9 mouse cellular contexts compared by ENCODE assay signal in genomic region chr3:95232771-95233170, GRCm38 (mm10). TPM values are rescaled to one million over a fixed set of nuclear protein-coding genes. Genes with fewer than 3 reads are reported as not detected.
DNase-seq lines count a peak whose midpoint lies in the region; ATAC-seq and TF ChIP-seq lines count a peak whose summit lies in the region.
"Had no signal": no experiment of that assay in that cellular context is flagged by ENCODE, and none has a peak within 500 bp of the region (broad histone marks: within the 10 kb centered on the region; RNA-seq: fewer than 3 reads in every experiment).

No protein-coding gene starts in this region.

- TF ChIP-seq CTCF in CH12.LX (conservative IDR thresholded peaks at IDR 0.05 in 1 of 2, IDR thresholded peaks at IDR 0.05 in 1 of 2; ENCODE audit: low read depth in 2 of 2, low read length in 2 of 2): no peak

- no peaks in the 10 kb centered on the region for H3K27me3 ChIP-seq in heart, embryonic 16.5 days (ENCODE audit: control insufficient read depth, insufficient read depth, low read length)
- no peaks in the 10 kb centered on the region for H3K27me3 ChIP-seq in CH12.LX (replicated peaks)
- no peaks in the 10 kb centered on the region for H3K27me3 ChIP-seq in forebrain, embryonic 13.5 days
- H3K27me3 ChIP-seq: limb, embryonic 15.5 days had no signal

- no peak overlapping the region for H3K4me2 ChIP-seq in heart, embryonic 16.5 days (ENCODE audit: low read depth, low read length)
- H3K4me2 ChIP-seq in CH12.LX (ENCODE audit: insufficient read depth, low read depth, poor library complexity, severe bottlenecking): peak overlapping the region; percentile 79
- H3K4me2 ChIP-seq in forebrain, embryonic 13.5 days: no peak overlapping the region
- H3K4me2 ChIP-seq: limb, embryonic 15.5 days had no signal

- peak overlapping the region; percentile 54; the same call in 1 of the 2 replicates for H3K27ac ChIP-seq in heart, embryonic 16.5 days (ENCODE audit: low read length)
- H3K27ac ChIP-seq in CH12.LX (ENCODE audit: insufficient read depth, low read depth): peak overlapping the region; percentile 97
- H3K27ac ChIP-seq in forebrain, embryonic 13.5 days: no peak overlapping the region
- H3K27ac ChIP-seq: limb, embryonic 15.5 days had no signal

- peaks cover 20% of the 10 kb centered on the region for H3K4me1 ChIP-seq in heart, embryonic 16.5 days (ENCODE audit: control insufficient read depth, insufficient read depth, low read length)
- H3K4me1 ChIP-seq in CH12.LX (ENCODE audit: control insufficient read depth in 1 of 2, insufficient read depth in 2 of 2): peaks cover 18 to 46% of the 10 kb centered on the region in 2 experiments
- peaks cover 28% of the 10 kb centered on the region for H3K4me1 ChIP-seq in forebrain, embryonic 13.5 days

- 48% methylated on average over 7 of the region's 7 CpGs for WGBS in heart, embryonic 16.5 days
- 91% methylated on average over 7 of the region's 7 CpGs for WGBS in forebrain, embryonic 13.5 days

- H3K9me3 ChIP-seq in heart, embryonic 16.5 days (replicated peaks; ENCODE audit: control insufficient read depth, low read length): no peaks in the 10 kb centered on the region
- no peaks in the 10 kb centered on the region for H3K9me3 ChIP-seq in CH12.LX (replicated peaks; ENCODE audit: low read length)
- H3K9me3 ChIP-seq in forebrain, embryonic 13.5 days (replicated peaks): no peaks in the 10 kb centered on the region
- H3K9me3 ChIP-seq: limb, embryonic 15.5 days had no signal

- TF ChIP-seq EP300 in CH12.LX (IDR thresholded peaks at IDR 0.05; ENCODE audit: low read length): peak; percentile 93

- no peak overlapping the region for H3K4me3 ChIP-seq in heart, embryonic 16.5 days (ENCODE audit: low read length)
- H3K4me3 ChIP-seq in CH12.LX (replicated peaks in 1 of 3; ENCODE audit: low read depth in 2 of 3, low read length in 2 of 3, poor library complexity in 1 of 3): peak overlapping the region in 2 of 3 experiments; percentile 45 to 76
- no peak overlapping the region for H3K4me3 ChIP-seq in forebrain, embryonic 13.5 days
- H3K4me3 ChIP-seq: limb, embryonic 15.5 days had no signal

- peaks cover 41% of the 10 kb centered on the region for H3K79me2 ChIP-seq in CH12.LX (replicated peaks; ENCODE audit: control insufficient read depth, extremely low read depth, insufficient read depth, poor library complexity, severe bottlenecking)

- ATAC-seq in heart, embryonic 16.5 days (replicated peaks; ENCODE audit: extremely low read depth, insufficient read depth, low FRiP score): no peak
- no peak for ATAC-seq in forebrain, embryonic 13.5 days

- peaks cover 38% of the 10 kb centered on the region for H3K36me3 ChIP-seq in heart, embryonic 16.5 days (ENCODE audit: control insufficient read depth, insufficient read depth)
- H3K36me3 ChIP-seq in CH12.LX (replicated peaks in 1 of 2; ENCODE audit: control insufficient read depth in 1 of 2, insufficient read depth in 1 of 2, low read length in 1 of 2): peaks cover 43 to 57% of the 10 kb centered on the region in 2 experiments
- H3K36me3 ChIP-seq in forebrain, embryonic 13.5 days (ENCODE audit: poor library complexity, severe bottlenecking): peaks cover 62% of the 10 kb centered on the region

- no peak overlapping the region for H3K9ac ChIP-seq in heart, embryonic 16.5 days (ENCODE audit: low read length)
- H3K9ac ChIP-seq in CH12.LX (ENCODE audit: insufficient read depth, low read depth): peak overlapping the region; percentile 95
- no peak overlapping the region for H3K9ac ChIP-seq in forebrain, embryonic 13.5 days
- H3K9ac ChIP-seq: limb, embryonic 15.5 days had no signal

- TF ChIP-seq RAD21 in CH12.LX (IDR thresholded peaks at IDR 0.05; ENCODE audit: low read depth, low read length): no peak

- DNase-seq in heart, postnatal 10 days: no peak
- DNase-seq in CH12.LX (ENCODE audit: extremely low read depth): peak; percentile 80
- DNase-seq in adrenal gland, postnatal 10 days: peak; percentile 73
- DNase-seq in kidney, postnatal 14 days: peak; percentile 72
- no peak for DNase-seq in embryo, embryonic 11 days
- no peak for DNase-seq in right cerebral cortex, postnatal 25 days

- in situ Hi-C loops in CH12.LX (cut with MboI; ENCODE audit: low pct_ligation_motif_present, low pct_unique_long_range_greater_than_20kb, low sequenced_read_pairs): no loop called here

- intact Hi-C loops in heart, postnatal 10 days (cut with DNase I): no loop called here

- TF ChIP-seq POLR2A in CH12.LX (IDR thresholded peaks at IDR 0.05; ENCODE audit: low read depth, low read length): peak; percentile 45; the same call in 1 of the 2 replicates

- dilution Hi-C loops in CH12.LX (cut with MboI; ENCODE audit: extremely low pct_ligation_motif_present, extremely low pct_unique_long_range_greater_than_20kb, low sequenced_read_pairs): no loop called here

TF ChIP-seq in CH12.LX, 34 proteins besides CTCF, POLR2A, EP300 and RAD21 (continues in another document):
- TF ChIP-seq CHD1 (IDR thresholded peaks at IDR 0.05; ENCODE audit: low read depth, low read length) (no peak), MXI1 (IDR thresholded peaks at IDR 0.05; ENCODE audit: low read depth, low read length) (0 out of 2 replicates have a peak, but pooled peaks have one; percentile 9), UBTF (IDR thresholded peaks at IDR 0.05; ENCODE audit: low read depth, low read length) (no peak), NRF1 (IDR thresholded peaks at IDR 0.05; ENCODE audit: low read depth, low read length) (no peak), HCFC1 (IDR thresholded peaks at IDR 0.05; ENCODE audit: low read depth, low read length) (no peak), PAX5 (IDR thresholded peaks at IDR 0.05; ENCODE audit: low read length) (no peak), RCOR1 (conservative IDR thresholded peaks at IDR 0.05; ENCODE audit: low read depth, low read length) (no peak), MEF2A (IDR thresholded peaks at IDR 0.05; ENCODE audit: borderline replicate concordance, low read depth, low read length) (peak; percentile 71; the same call in 1 of the 2 replicates), JUN (IDR thresholded peaks at IDR 0.05; ENCODE audit: insufficient read depth, low read depth, low read length) (peak; percentile 92), ETS1 (conservative IDR thresholded peaks at IDR 0.05; ENCODE audit: low read depth, low read length) (peak; percentile 65), ELF1 (IDR thresholded peaks at IDR 0.05; ENCODE audit: low read depth, low read length) (no peak), USF1 (IDR thresholded peaks at IDR 0.05; ENCODE audit: low read depth, low read length) (no peak), CHD2 (IDR thresholded peaks at IDR 0.05; ENCODE audit: low read length) (peak; percentile 68), USF2 (conservative IDR thresholded peaks at IDR 0.05; ENCODE audit: low read depth, low read length) (no peak), MYC (IDR thresholded peaks at IDR 0.05; ENCODE audit: low read depth, low read length) (0 out of 2 replicates have a peak, but pooled peaks have one; percentile 45), ZC3H11A (IDR thresholded peaks at IDR 0.05; ENCODE audit: low read depth, low read length) (no peak), TBP (conservative IDR thresholded peaks at IDR 0.05; ENCODE audit: low read depth, low read length) (no peak), ZKSCAN1 (IDR thresholded peaks at IDR 0.05; ENCODE audit: borderline replicate concordance, low read depth, low read length) (no peak)

RNA-seq across cellular contexts. Expression of gene Mllt11, which starts 0.8 kb away (rescaled TPM):
- 9.8 and 11.5 TPM in 2 replicates for polyA plus RNA-seq in heart, embryonic 16.5 days (2015; fragmentation: Nextera tagmentation; extraction: Ambion mirVana)
- total RNA-seq in heart, postnatal 10 days (2021): 1 to 10 TPM; 6.4 to 8.9 TPM
- total RNA-seq in CH12.LX (2012; rRNA removed): 10.0 and 11.5 TPM in 2 replicates
- 9.5 and 10.0 TPM in 2 replicates for total RNA-seq in CH12.LX (2014; rRNA removed)
- 23.9 and 24.2 TPM in 2 replicates for polyA plus RNA-seq in CH12.LX (2012; ENCODE audit: insufficient read length, low read depth)
- total RNA-seq in adrenal gland, postnatal 10 days (2021): 10 to 100 TPM; 13.8 to 23.7 TPM
- polyA plus RNA-seq in forebrain, embryonic 13.5 days (2015; fragmentation: Nextera tagmentation; extraction: Ambion mirVana): 174 and 191 TPM in 2 replicates

RNA-seq across cellular contexts. Expression of gene Cdc42se1, which starts 4.2 kb away (rescaled TPM):
- polyA plus RNA-seq in heart, embryonic 16.5 days (2015; fragmentation: Nextera tagmentation; extraction: Ambion mirVana): 57.8 and 59.3 TPM in 2 replicates
- total RNA-seq in heart, postnatal 10 days (2021): 10 to 100 TPM; 40.4 to 41.3 TPM
- 55.3 and 82.3 TPM in 2 replicates for total RNA-seq in CH12.LX (2012; rRNA removed)
- total RNA-seq in CH12.LX (2014; rRNA removed): 66.3 and 71.1 TPM in 2 replicates
- 123 and 128 TPM in 2 replicates for polyA plus RNA-seq in CH12.LX (2012; ENCODE audit: insufficient read length, low read depth)
- total RNA-seq in adrenal gland, postnatal 10 days (2021): 10 to 100 TPM; 62.4 to 69.7 TPM
- polyA plus RNA-seq in forebrain, embryonic 13.5 days (2015; fragmentation: Nextera tagmentation; extraction: Ambion mirVana): 92.3 and 96.3 TPM in 2 replicates

RNA-seq across cellular contexts. Expression of gene Gm128, which starts 8.6 kb away (rescaled TPM):
- 0.50 and 0.51 TPM in 2 replicates for polyA plus RNA-seq in heart, embryonic 16.5 days (2015; fragmentation: Nextera tagmentation; extraction: Ambion mirVana)
- under 1 TPM in 1 of 2 experiments, not detected in 1; 0.12 TPM for total RNA-seq in heart, postnatal 10 days (2021)
- total RNA-seq in CH12.LX (2012; rRNA removed): not detected in 2 replicates
- total RNA-seq in CH12.LX (2014; rRNA removed): not detected in 2 replicates
- polyA plus RNA-seq in CH12.LX (2012; ENCODE audit: insufficient read length, low read depth): not detected in 2 replicates
- total RNA-seq in adrenal gland, postnatal 10 days (2021): under 1 TPM in 1 of 2 experiments, not detected in 1; 0.18 TPM
- polyA plus RNA-seq in forebrain, embryonic 13.5 days (2015; fragmentation: Nextera tagmentation; extraction: Ambion mirVana): 0.19 and 0.38 TPM in 2 replicates

RNA-seq across cellular contexts. Expression of gene Gabpb2, which starts 15.1 kb away (rescaled TPM):
- 6.3 and 6.6 TPM in 2 replicates for polyA plus RNA-seq in heart, embryonic 16.5 days (2015; fragmentation: Nextera tagmentation; extraction: Ambion mirVana)
- 10 to 100 TPM; 14.0 to 17.1 TPM for total RNA-seq in heart, postnatal 10 days (2021)
- 14.7 and 18.2 TPM in 2 replicates for total RNA-seq in CH12.LX (2012; rRNA removed)
- total RNA-seq in CH12.LX (2014; rRNA removed): 15.4 and 16.6 TPM in 2 replicates
- 20.6 and 21.1 TPM in 2 replicates for polyA plus RNA-seq in CH12.LX (2012; ENCODE audit: insufficient read length, low read depth)
- total RNA-seq in adrenal gland, postnatal 10 days (2021): 10 to 100 TPM; 20.6 to 25.2 TPM
- polyA plus RNA-seq in forebrain, embryonic 13.5 days (2015; fragmentation: Nextera tagmentation; extraction: Ambion mirVana): 7.7 and 8.5 TPM in 2 replicates

RNA-seq across cellular contexts. Expression of gene Bnipl, which starts 18.2 kb away (rescaled TPM):
- polyA plus RNA-seq in heart, embryonic 16.5 days (2015; fragmentation: Nextera tagmentation; extraction: Ambion mirVana): 0.22 and 0.37 TPM in 2 replicates
- not detected for total RNA-seq in heart, postnatal 10 days (2021)
- 0.17 TPM in 1 of 2 replicates, not detected in the other for total RNA-seq in CH12.LX (2012; rRNA removed)
- total RNA-seq in CH12.LX (2014; rRNA removed): not detected in 2 replicates
- polyA plus RNA-seq in CH12.LX (2012; ENCODE audit: insufficient read length, low read depth): 0.30 and 0.33 TPM in 2 replicates
- total RNA-seq in adrenal gland, postnatal 10 days (2021): under 1 TPM in 1 of 2 experiments, not detected in 1; 0.42 TPM
- not detected in 2 replicates for polyA plus RNA-seq in forebrain, embryonic 13.5 days (2015; fragmentation: Nextera tagmentation; extraction: Ambion mirVana)

Comparison
In these comparisons a context has a peak if more than half of its experiments do, and no peak if none do; other contexts are left out.
1. H3K4me3 ChIP-seq: peak in CH12.LX (2 of 3); none in heart, embryonic 16.5 days (single experiment) and forebrain, embryonic 13.5 days (single experiment).
2. DNase-seq: peak in CH12.LX (single experiment), adrenal gland, postnatal 10 days (single experiment) and kidney, postnatal 14 days (single experiment); none in heart, postnatal 10 days (0 of 2), embryo, embryonic 11 days (single experiment) and right cerebral cortex, postnatal 25 days (single experiment).